Mouse (Mus musculus) bone marrow macrophage, adult 2 months (primary cell): ENCODE data around the gene Fbxo34.

Source experiments
- CTCF ChIP-seq: IDR thresholded peaks from 2 replicates; pipeline ENCODE4 v1.5.1; 2012; ENCODE audit warnings: low read depth, mild to moderate bottlenecking, low read length, moderate library complexity
- POLR2A ChIP-seq: IDR thresholded peaks from 2 replicates; pipeline ENCODE4 v1.6.1; 2012; ENCODE audit warnings: mild to moderate bottlenecking, low read depth, low read length, borderline replicate concordance

GRCm38 (mm10) chr14:47542283-47542682, 92.1 kb downstream of the Fbxo34 start:
- TF ChIP-seq CTCF (no peak), POLR2A (no peak)
